8 mouse cellular contexts compared by ENCODE assay signal in the genomic region with DNA sequence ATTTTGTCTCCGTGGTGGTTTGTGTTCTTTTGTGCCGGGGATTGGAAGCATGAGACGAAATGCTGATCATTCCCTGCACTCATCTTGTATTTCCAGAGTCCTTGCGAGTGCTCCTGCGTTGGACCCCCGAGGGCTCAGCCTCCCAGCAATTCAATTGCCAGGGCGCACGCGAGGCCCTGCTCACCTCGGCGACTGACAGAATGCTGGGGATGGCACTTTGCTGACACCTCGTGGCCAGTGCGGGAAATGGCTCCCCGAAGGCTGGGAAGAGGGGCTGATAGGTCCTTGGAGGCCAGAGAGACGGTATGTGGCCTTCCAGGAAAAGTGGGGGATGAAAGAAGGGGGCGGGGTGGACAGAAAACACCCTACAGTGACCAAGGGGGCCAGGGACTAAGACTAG. TPM values are rescaled to one million over a fixed set of nuclear protein-coding genes. Genes with fewer than 3 reads are reported as not detected.
DNase-seq lines count a peak whose midpoint lies in the region; ATAC-seq lines count a peak whose summit lies in the region.

No protein-coding gene starts in this region.

- H3K4me1 ChIP-seq in kidney, embryonic 15.5 days, result no peaks in the 10 kb centered on the region
- no peaks in the 10 kb centered on the region for H3K4me1 ChIP-seq in intestine, embryonic 16.5 days (ENCODE audit: control insufficient read depth, insufficient read depth, low read length)
- H3K4me1 ChIP-seq in midbrain, embryonic 16.5 days (ENCODE audit: control insufficient read depth, insufficient read depth, low read length), result peaks cover 4% of the 10 kb centered on the region; the same call in 1 of the 2 replicates

- ATAC-seq in kidney, embryonic 15.5 days (replicated peaks; ENCODE audit: low FRiP score), result no peak; the same call in 1 of the 2 replicates
- peak; percentile 58 for ATAC-seq in intestine, embryonic 16.5 days
- peak; percentile 72 for ATAC-seq in midbrain, embryonic 16.5 days

- 4% methylated on average over 16 of the region's 16 CpGs for WGBS in kidney, embryonic 15.5 days
- WGBS in intestine, embryonic 16.5 days, result 5% methylated on average over 16 of the region's 16 CpGs
- 4% methylated on average over 15 of the region's 16 CpGs for WGBS in midbrain, embryonic 16.5 days

- H3K36me3 ChIP-seq in kidney, embryonic 15.5 days, result no peaks in the 10 kb centered on the region
- H3K36me3 ChIP-seq in intestine, embryonic 16.5 days (ENCODE audit: control insufficient read depth, insufficient read depth, low read length), result no peaks in the 10 kb centered on the region
- H3K36me3 ChIP-seq in midbrain, embryonic 16.5 days (ENCODE audit: control insufficient read depth, insufficient read depth, low read length), result no peaks in the 10 kb centered on the region

- H3K27ac ChIP-seq in kidney, embryonic 15.5 days, result no peak overlapping the region
- no peak overlapping the region for H3K27ac ChIP-seq in intestine, embryonic 16.5 days (ENCODE audit: low read length)
- no peak overlapping the region for H3K27ac ChIP-seq in midbrain, embryonic 16.5 days (ENCODE audit: low read length)

- intact Hi-C loops in gastrocnemius, postnatal 36 days (cut with DNase I), result loop anchor here (2.0 kb wide), 1 partner anchor 184 kb away; no protein-coding TSS in a partner anchor
- intact Hi-C loops in left cerebral cortex, postnatal 25 days (cut with DNase I), result loop anchor here (1.0 to 10.0 kb wide), 3 partner anchors 183 to 620 kb away; no protein-coding TSS in a partner anchor

- no peak overlapping the region for H3K4me3 ChIP-seq in kidney, embryonic 15.5 days (replicated peaks)
- H3K4me3 ChIP-seq in intestine, embryonic 16.5 days (ENCODE audit: low read length), result no peak overlapping the region
- no peak overlapping the region for H3K4me3 ChIP-seq in midbrain, embryonic 16.5 days (ENCODE audit: low read depth, low read length)

- H3K27me3 ChIP-seq in kidney, embryonic 15.5 days, result 0 out of 2 replicates have a peak, but pooled peaks cover 3% of the 10 kb centered on the region
- H3K27me3 ChIP-seq in intestine, embryonic 16.5 days (replicated peaks; ENCODE audit: control insufficient read depth, insufficient read depth, low read length), result no peaks in the 10 kb centered on the region
- no peaks in the 10 kb centered on the region; the same call in 1 of the 2 replicates for H3K27me3 ChIP-seq in midbrain, embryonic 16.5 days (ENCODE audit: control insufficient read depth, insufficient read depth, low read depth, low read length)

- H3K9ac ChIP-seq in kidney, embryonic 15.5 days, result no peak overlapping the region
- no peak overlapping the region for H3K9ac ChIP-seq in intestine, embryonic 16.5 days (ENCODE audit: low read depth, low read length)
- H3K9ac ChIP-seq in midbrain, embryonic 16.5 days (ENCODE audit: low read depth, low read length), result 0 out of 2 replicates have a peak overlapping the region, but pooled peaks have one; percentile 30

- peak; percentile 48 for DNase-seq in kidney, adult 11 months
- DNase-seq in embryo, embryonic 10 days (ENCODE audit: low spot score), result peak; percentile 86
- DNase-seq in gastrocnemius, postnatal 36 days, result peak; percentile 66 to 76
- peak; percentile 80 to 86 for DNase-seq in left cerebral cortex, postnatal 25 days (ENCODE audit: low spot score in 2 of 2)
- DNase-seq in spleen, postnatal 4 days (ENCODE audit: low spot score in 2 of 2), result peak; percentile 53 to 84

- H3K9me3 ChIP-seq in kidney, embryonic 15.5 days (replicated peaks), result no peaks in the 10 kb centered on the region
- H3K9me3 ChIP-seq in intestine, embryonic 16.5 days (ENCODE audit: control insufficient read depth, low read length), result no peaks in the 10 kb centered on the region
- no peaks in the 10 kb centered on the region for H3K9me3 ChIP-seq in midbrain, embryonic 16.5 days (replicated peaks; ENCODE audit: control insufficient read depth, low read length, poor library complexity, severe bottlenecking)

- no peak overlapping the region for H3K4me2 ChIP-seq in kidney, embryonic 15.5 days
- no peak overlapping the region for H3K4me2 ChIP-seq in intestine, embryonic 16.5 days (ENCODE audit: low read depth, low read length)
- H3K4me2 ChIP-seq in midbrain, embryonic 16.5 days (ENCODE audit: low read length), result no peak overlapping the region

RNA-seq across cellular contexts. Expression of gene Crybb2, which starts 15.6 kb away (rescaled TPM):
- polyA plus RNA-seq in kidney, embryonic 15.5 days (2015; fragmentation: Nextera tagmentation; extraction: Ambion mirVana), result not detected in 2 replicates
- not detected for total RNA-seq in gastrocnemius, postnatal 36 days (2021)
- polyA plus RNA-seq in intestine, embryonic 16.5 days (2015; fragmentation: Nextera tagmentation; extraction: Ambion mirVana), result not detected in 2 replicates
- not detected for total RNA-seq in left cerebral cortex, postnatal 25 days (2021)
- polyA plus RNA-seq in midbrain, embryonic 16.5 days (2015; fragmentation: Nextera tagmentation; extraction: Ambion mirVana), result not detected in 2 replicates

RNA-seq across cellular contexts. Expression of gene Crybb3, which starts 27.1 kb away (rescaled TPM):
- polyA plus RNA-seq in kidney, embryonic 15.5 days (2015; fragmentation: Nextera tagmentation; extraction: Ambion mirVana), result 1.1 and 1.2 TPM in 2 replicates
- under 1 TPM; 0.54 to 0.66 TPM for total RNA-seq in gastrocnemius, postnatal 36 days (2021)
- 0.35 and 0.56 TPM in 2 replicates for polyA plus RNA-seq in intestine, embryonic 16.5 days (2015; fragmentation: Nextera tagmentation; extraction: Ambion mirVana)
- total RNA-seq in left cerebral cortex, postnatal 25 days (2021), result 1 to 10 TPM in 1 of 2 experiments, under 1 TPM in 1; 0.69 to 1.7 TPM
- 0.60 and 2.3 TPM in 2 replicates for polyA plus RNA-seq in midbrain, embryonic 16.5 days (2015; fragmentation: Nextera tagmentation; extraction: Ambion mirVana)

RNA-seq across cellular contexts. Expression of gene Grk3, which starts 38.7 kb away (rescaled TPM):
- 10.1 and 11.9 TPM in 2 replicates for polyA plus RNA-seq in kidney, embryonic 15.5 days (2015; fragmentation: Nextera tagmentation; extraction: Ambion mirVana)
- 1 to 10 TPM; 4.9 to 6.1 TPM for total RNA-seq in gastrocnemius, postnatal 36 days (2021)
- 10.6 and 11.9 TPM in 2 replicates for polyA plus RNA-seq in intestine, embryonic 16.5 days (2015; fragmentation: Nextera tagmentation; extraction: Ambion mirVana)
- total RNA-seq in left cerebral cortex, postnatal 25 days (2021), result 10 to 100 TPM; 64.5 to 72.0 TPM
- polyA plus RNA-seq in midbrain, embryonic 16.5 days (2015; fragmentation: Nextera tagmentation; extraction: Ambion mirVana), result 30.7 and 31.5 TPM in 2 replicates
